Mouse (Mus musculus) urinary bladder, postnatal 14 days (tissue): Measurements from ENCODE around the gene Ubqln4.

Experiments
- DNase-seq: peaks from one replicate; pipeline ENCODE4 v3.0.0; 2021; ENCODE audit warnings: low spot score

Gene Ubqln4

GRCm38 (mm10) chr3:88542486-88542885, 11.1 kb upstream of the Ubqln4 start:
- no peak for DNase-seq

GRCm38 (mm10) chr3:88543174-88543573, 10.4 kb upstream of the Ubqln4 start:
- DNase-seq, result no peak

- DNase-seq, result no peak
Observed at GRCm38 (mm10) chr3:88543651-88544410, 9.7 kb upstream of the Ubqln4 start.

- DNase-seq, result no peak
Observed at GRCm38 (mm10) chr3:88544514-88544913, 9.0 kb upstream of the Ubqln4 start.

GRCm38 (mm10) chr3:88544955-88545591, 8.5 kb upstream of the Ubqln4 start:
- no peak for DNase-seq

- DNase-seq, result no peak
Observed at GRCm38 (mm10) chr3:88546674-88547418, 6.7 kb upstream of the Ubqln4 start.

GRCm38 (mm10) chr3:88548180-88548917, 5.2 kb upstream of the Ubqln4 start, which contains the start of gene Rab25:
Rab25 (minus strand) TSS chr3:88548300.
- DNase-seq, result peak; percentile 86

GRCm38 (mm10) chr3:88551586-88551985, 2.0 kb upstream of the Ubqln4 start:
- no peak for DNase-seq

- DNase-seq, result no peak
Observed at GRCm38 (mm10) chr3:88552082-88552645, 1.4 kb upstream of the Ubqln4 start.

GRCm38 (mm10) chr3:88552676-88553524, 658 bp upstream of the Ubqln4 start, which contains the start of gene Lamtor2:
Lamtor2 (minus strand) TSS chr3:88553074.
- DNase-seq, result peak; percentile 98

- DNase-seq, result peak; percentile 30
Observed at GRCm38 (mm10) chr3:88553880-88554586, 475 bp downstream of the Ubqln4 start.

GRCm38 (mm10) chr3:88555069-88555605, 1.6 kb downstream of the Ubqln4 start:
- DNase-seq, result no peak

GRCm38 (mm10) chr3:88555731-88556130, 2.2 kb downstream of the Ubqln4 start:
- no peak for DNase-seq

- no peak for DNase-seq
Observed at GRCm38 (mm10) chr3:88556616-88557015, 3.1 kb downstream of the Ubqln4 start.

GRCm38 (mm10) chr3:88559596-88559995, 6.0 kb downstream of the Ubqln4 start:
- no peak for DNase-seq

GRCm38 (mm10) chr3:88561989-88562388, 8.4 kb downstream of the Ubqln4 start:
- DNase-seq, result peak; percentile 18

GRCm38 (mm10) chr3:88563442-88563841, 9.9 kb downstream of the Ubqln4 start:
- DNase-seq, result no peak

- no peak for DNase-seq
Observed at GRCm38 (mm10) chr3:88563966-88564365, 10.4 kb downstream of the Ubqln4 start.

- DNase-seq, result no peak
Observed at GRCm38 (mm10) chr3:88566116-88566515, 12.6 kb downstream of the Ubqln4 start.
